Mouse (Mus musculus) limb, embryonic 14.5 days (tissue): ENCODE results near the gene Fat3. TPM values are rescaled to one million over a fixed set of nuclear protein-coding genes. Genes with fewer than 3 reads are reported as not detected.
A peak's percentile ranks its signal among the peaks of the same experiment; 100 is the strongest.

Source experiments
- ATAC-seq: fragments of 200-750 bp; cut with Nextera tagmentation; 2 replicates; pipeline ENCODE4 v1.8.0; 2017; ENCODE audit warnings: low read depth, moderate number of reproducible peaks, moderate TSS enrichment; ENCODE audit not compliant: low FRiP score
- DNase-seq: peaks from one replicate; pipeline ENCODE4 v3.0.0-alpha.2; 2015; ENCODE audit warnings: low spot score
- H3K27ac ChIP-seq: fragments of 300-500 bp; sonication (generic); replicated peaks from 2 replicates; pipeline ENCODE4 v1.5.1; 2014; ENCODE audit warnings: low read depth, mild to moderate bottlenecking, low read length, moderate library complexity, mixed read lengths
- H3K27me3 ChIP-seq: fragments of 300-500 bp; sonication (generic); 2 replicates; pipeline ENCODE4 v1.6.1; 2014; ENCODE audit warnings: low read length, mixed read lengths; ENCODE audit not compliant: control insufficient read depth, insufficient read depth
- H3K36me3 ChIP-seq: fragments of 300-500 bp; sonication (generic); 2 replicates; pipeline ENCODE4 v1.6.1; 2014; ENCODE audit warnings: mild to moderate bottlenecking, low read length, moderate library complexity, mixed read lengths; ENCODE audit not compliant: control insufficient read depth, insufficient read depth
- H3K4me1 ChIP-seq: fragments of 300-500 bp; sonication (generic); 2 replicates; pipeline ENCODE4 v1.6.1; 2014; ENCODE audit warnings: antibody characterized with exemption, low read length, mixed read lengths; ENCODE audit not compliant: control insufficient read depth, insufficient read depth
- H3K4me2 ChIP-seq: fragments of 300-500 bp; sonication (generic); replicated peaks from 2 replicates; pipeline ENCODE4 v1.6.1; 2014; ENCODE audit warnings: low read depth, mild to moderate bottlenecking, low read length, moderate library complexity; ENCODE audit not compliant: severe bottlenecking
- H3K4me3 ChIP-seq: fragments of 300-500 bp; sonication (generic); replicated peaks from 2 replicates; pipeline ENCODE4 v1.5.1; 2014; ENCODE audit warnings: low read length
- H3K9ac ChIP-seq: fragments of 300-500 bp; sonication (generic); 2 replicates; pipeline ENCODE4 v1.6.1; 2014; ENCODE audit warnings: mild to moderate bottlenecking, low read depth, low read length, moderate library complexity; ENCODE audit not compliant: severe bottlenecking
- H3K9me3 ChIP-seq: fragments of 300-500 bp; sonication (generic); 2 replicates; pipeline ENCODE4 v1.6.1; 2016; ENCODE audit warnings: low read length; ENCODE audit not compliant: control insufficient read depth
- POLR2A ChIP-seq: fragments of 200-500 bp; IDR thresholded peaks from 2 replicates; pipeline ENCODE4 v1.8.0; 2012; ENCODE audit warnings: inconsistent platforms, mild to moderate bottlenecking, moderate library complexity, borderline replicate concordance; ENCODE audit not compliant: insufficient read depth, insufficient read length; ENCODE audit errors: extremely low read depth
- WGBS: fragments of 180-500 bp; shearing (Covaris S2); extraction: QIAGEN DNeasy Blood & Tissue Kit; methylation state at CpG from one replicate; pipeline ENCODE4 v1.1.7; 2014; 5-methylcytosine and 5-hydroxymethylcytosine counted together
- polyA plus RNA-seq, 2 experiments: library from polyadenylated mRNA; depleted of rRNA in 1 of 2; stranded (reverse) in 1 of 2; unstranded in 1 of 2; fragments of >200 nt; fragmentation: Nextera tagmentation in 1 of 2; extraction: Ambion mirVana in 1 of 2; gene quantifications; 2 replicates each; pipeline versions ENCODE4 v1.2.1 to v1.2.3; 2012 to 2014

Gene Fat3
- polyA plus RNA-seq, 2 experiments: 5.4 to 9.2 TPM

GRCm38 (mm10) chr9:16074116-16074515 lies 427.0 kb downstream of the Fat3 start:
- Histone ChIP-seq H3K27ac (no peak overlapping the region), H3K4me1 (no peaks in the 10 kb centered on the region), H3K9ac (no peak overlapping the region), H3K9me3 (no peaks in the 10 kb centered on the region), H3K4me3 (no peak overlapping the region), H3K36me3 (no peaks in the 10 kb centered on the region), H3K4me2 (no peak overlapping the region), H3K27me3 (no peaks in the 10 kb centered on the region)
- ATAC-seq (no peak), DNase-seq (no peak)
- WGBS: 66% methylated on average over 6 of the region's 6 CpGs
- TF ChIP-seq POLR2A: no peak

GRCm38 (mm10) chr9:16063447-16063846 lies 437.6 kb downstream of the Fat3 start:
- H3K27ac ChIP-seq: no peak overlapping the region
- H3K9me3 ChIP-seq: no peaks in the 10 kb centered on the region
- H3K27me3 ChIP-seq: no peaks in the 10 kb centered on the region
- H3K9ac ChIP-seq: no peak overlapping the region
- H3K4me2 ChIP-seq: no peak overlapping the region
- TF ChIP-seq POLR2A: no peak
- DNase-seq (no peak), ATAC-seq (0 out of 2 replicates have a peak, but pooled peaks have one; percentile 47)
- 61% methylated on average over 4 of the region's 4 CpGs for WGBS
- no peaks in the 10 kb centered on the region for H3K36me3 ChIP-seq
- no peaks in the 10 kb centered on the region for H3K4me1 ChIP-seq
- no peak overlapping the region for H3K4me3 ChIP-seq

GRCm38 (mm10) chr9:16062472-16062871 lies 438.6 kb downstream of the Fat3 start:
- H3K4me1 ChIP-seq: no peaks in the 10 kb centered on the region
- H3K4me3 ChIP-seq: no peak overlapping the region
- no peak overlapping the region for H3K9ac ChIP-seq
- ATAC-seq (no peak), DNase-seq (no peak)
- H3K36me3 ChIP-seq: no peaks in the 10 kb centered on the region
- no peaks in the 10 kb centered on the region for H3K27me3 ChIP-seq
- H3K4me2 ChIP-seq: no peak overlapping the region
- H3K27ac ChIP-seq: no peak overlapping the region
- no peak for TF ChIP-seq POLR2A
- no peaks in the 10 kb centered on the region for H3K9me3 ChIP-seq

GRCm38 (mm10) chr9:16046686-16047085 lies 454.4 kb downstream of the Fat3 start:
- ATAC-seq (no peak), DNase-seq (no peak)
- no peak overlapping the region for H3K27ac ChIP-seq
- WGBS: 90% methylated on average over 2 of the region's 2 CpGs
- no peaks in the 10 kb centered on the region for H3K36me3 ChIP-seq
- no peak for TF ChIP-seq POLR2A
- H3K4me2 ChIP-seq: no peak overlapping the region
- H3K9ac ChIP-seq: no peak overlapping the region
- no peaks in the 10 kb centered on the region for H3K27me3 ChIP-seq
- no peaks in the 10 kb centered on the region for H3K9me3 ChIP-seq
- no peaks in the 10 kb centered on the region for H3K4me1 ChIP-seq
- no peak overlapping the region for H3K4me3 ChIP-seq

GRCm38 (mm10) chr9:16037375-16037774 lies 463.7 kb downstream of the Fat3 start:
- no peaks in the 10 kb centered on the region for H3K4me1 ChIP-seq
- no peaks in the 10 kb centered on the region for H3K9me3 ChIP-seq
- WGBS: 44% methylated on average over 3 of the region's 3 CpGs
- H3K27ac ChIP-seq: no peak overlapping the region
- no peak overlapping the region for H3K4me3 ChIP-seq
- no peaks in the 10 kb centered on the region for H3K36me3 ChIP-seq
- DNase-seq (no peak), ATAC-seq (no peak)
- no peak overlapping the region for H3K9ac ChIP-seq
- TF ChIP-seq POLR2A: no peak
- H3K4me2 ChIP-seq: no peak overlapping the region
- no peaks in the 10 kb centered on the region for H3K27me3 ChIP-seq

GRCm38 (mm10) chr9:16036346-16036745 lies 464.7 kb downstream of the Fat3 start:
- H3K4me3 ChIP-seq: no peak overlapping the region
- DNase-seq: no peak
- H3K9ac ChIP-seq: no peak overlapping the region
- H3K4me2 ChIP-seq: no peak overlapping the region
- ATAC-seq: no peak
- no peak for TF ChIP-seq POLR2A
- H3K27me3 ChIP-seq: no peaks in the 10 kb centered on the region
- no peaks in the 10 kb centered on the region for H3K4me1 ChIP-seq
- H3K36me3 ChIP-seq: no peaks in the 10 kb centered on the region
- H3K27ac ChIP-seq: no peak overlapping the region
- H3K9me3 ChIP-seq: no peaks in the 10 kb centered on the region
